Mouse (Mus musculus) midbrain, embryonic 12.5 days (tissue): Measurements from ENCODE around the gene Slc17a5. TPM values are rescaled to one million over a fixed set of nuclear protein-coding genes. Genes with fewer than 3 reads are reported as not detected.
"Not testable (repeated sequence)": the region's sequence is repeated elsewhere in the genome, so short reads cannot be mapped to it uniquely, and the experiment has no call there.

Experiments
- ATAC-seq: fragments of 200-750 bp; cut with Nextera tagmentation; 2 replicates; pipeline ENCODE4 v1.8.0; 2017; ENCODE audit warnings: low read depth, moderate TSS enrichment, moderate library complexity; ENCODE audit not compliant: low FRiP score
- H3K27ac ChIP-seq: fragments of 300-500 bp; sonication (generic); replicated peaks from 2 replicates; pipeline ENCODE4 v1.5.1; 2016; ENCODE audit warnings: mild to moderate bottlenecking
- H3K27me3 ChIP-seq: fragments of 300-500 bp; sonication (generic); 2 replicates; pipeline ENCODE4 v1.6.1; 2016; ENCODE audit warnings: mild to moderate bottlenecking
- H3K36me3 ChIP-seq: fragments of 300-500 bp; sonication (generic); 2 replicates; pipeline ENCODE4 v1.6.1; 2016
- H3K4me1 ChIP-seq: fragments of 300-500 bp; sonication (generic); 2 replicates; pipeline ENCODE4 v1.6.1; 2016
- H3K4me2 ChIP-seq: fragments of 300-500 bp; sonication (generic); replicated peaks from 2 replicates; pipeline ENCODE4 v1.6.1; 2016; ENCODE audit warnings: mild to moderate bottlenecking, moderate library complexity
- H3K4me3 ChIP-seq: fragments of 300-500 bp; sonication (generic); 2 replicates; pipeline ENCODE4 v1.5.1; 2016; ENCODE audit warnings: mild to moderate bottlenecking
- H3K9ac ChIP-seq: fragments of 300-500 bp; sonication (generic); replicated peaks from 2 replicates; pipeline ENCODE4 v1.6.1; 2016; ENCODE audit warnings: mild to moderate bottlenecking, moderate library complexity
- H3K9me3 ChIP-seq: fragments of 300-500 bp; sonication (generic); 2 replicates; pipeline ENCODE4 v1.6.1; 2016; ENCODE audit warnings: mild to moderate bottlenecking
- WGBS: fragments of 180-500 bp; shearing (Covaris S2); methylation state at CpG from one replicate; pipeline ENCODE4 v1.1.7; 2016; 5-methylcytosine and 5-hydroxymethylcytosine counted together
- polyA plus RNA-seq: library from polyadenylated mRNA; unstranded; fragments of >200 nt; fragmentation: Nextera tagmentation; extraction: Ambion mirVana; gene quantifications from 2 replicates; pipeline ENCODE4 v1.2.1, GENCODE M21; 2016

Gene Slc17a5
- polyA plus RNA-seq, 1 experiment from 2014 or later = 13.9 TPM

- peak overlapping the region; percentile 75 for H3K27ac ChIP-seq
- 4% methylated on average over 16 of the region's 16 CpGs for WGBS
- peak overlapping the region; percentile 50 for H3K4me3 ChIP-seq
- peak; percentile 48 for ATAC-seq
- no peaks in the 10 kb centered on the region for H3K9me3 ChIP-seq
- H3K9ac ChIP-seq = peak overlapping the region; percentile 67
- H3K4me2 ChIP-seq = peak overlapping the region; percentile 92
- no peaks in the 10 kb centered on the region for H3K27me3 ChIP-seq
- H3K36me3 ChIP-seq = peaks cover 16% of the 10 kb centered on the region
- H3K4me1 ChIP-seq = peaks cover 10% of the 10 kb centered on the region
Observed at GRCm38 (mm10) chr9:78527767-78528381, 60.0 kb downstream of the Slc17a5 start.

- ATAC-seq = peak; percentile 81
Observed at GRCm38 (mm10) chr9:78527301-78527761, 60.5 kb downstream of the Slc17a5 start.

GRCm38 (mm10) chr9:78526206-78526605 is 61.6 kb downstream of the Slc17a5 start:
- no peak overlapping the region for H3K4me2 ChIP-seq
- no peak overlapping the region for H3K27ac ChIP-seq
- WGBS = 91% methylated on average over 2 of the region's 2 CpGs
- H3K36me3 ChIP-seq = peaks cover 16% of the 10 kb centered on the region
- no peaks in the 10 kb centered on the region for H3K27me3 ChIP-seq
- H3K9me3 ChIP-seq = no peaks in the 10 kb centered on the region
- no peak overlapping the region for H3K9ac ChIP-seq
- peaks cover 14% of the 10 kb centered on the region for H3K4me1 ChIP-seq
- ATAC-seq = no peak
- H3K4me3 ChIP-seq = no peak overlapping the region

More at GRCm38 (mm10) chr9:78527301-78527761, 60.5 kb downstream of the Slc17a5 start:
- Histone ChIP-seq H3K27ac (peak overlapping the region; percentile 75), H3K9ac (peak overlapping the region; percentile 67), H3K36me3 (peaks cover 16% of the 10 kb centered on the region), H3K4me1 (peaks cover 10% of the 10 kb centered on the region), H3K4me3 (peak overlapping the region; percentile 50), H3K4me2 (peak overlapping the region; percentile 92), H3K9me3 (no peaks in the 10 kb centered on the region), H3K27me3 (no peaks in the 10 kb centered on the region)
- 0% methylated on average over 24 of the region's 24 CpGs for WGBS

GRCm38 (mm10) chr9:78525451-78526135 is 62.2 kb downstream of the Slc17a5 start:
- Histone ChIP-seq H3K4me2 (no peak overlapping the region), H3K4me3 (no peak overlapping the region), H3K4me1 (peaks cover 18% of the 10 kb centered on the region), H3K9me3 (no peaks in the 10 kb centered on the region), H3K27ac (no peak overlapping the region), H3K9ac (no peak overlapping the region), H3K36me3 (peaks cover 16% of the 10 kb centered on the region), H3K27me3 (no peaks in the 10 kb centered on the region)
- ATAC-seq = no peak
- WGBS = 92% methylated on average over 17 of the region's 17 CpGs

GRCm38 (mm10) chr9:78521689-78522088 is 66.2 kb downstream of the Slc17a5 start:
- Histone ChIP-seq H3K9me3 (no peaks in the 10 kb centered on the region), H3K27me3 (no peaks in the 10 kb centered on the region), H3K4me2 (peak overlapping the region; percentile 77), H3K4me3 (peak overlapping the region; percentile 65), H3K27ac (peak overlapping the region; percentile 90), H3K36me3 (peaks cover 16% of the 10 kb centered on the region), H3K4me1 (peaks cover 17% of the 10 kb centered on the region), H3K9ac (peak overlapping the region; percentile 68)
- 25% methylated on average over 14 of the region's 14 CpGs for WGBS
- ATAC-seq = no peak

GRCm38 (mm10) chr9:78520780-78521601 is 66.8 kb downstream of the Slc17a5 start:
- Histone ChIP-seq H3K36me3 (peaks cover 16% of the 10 kb centered on the region), H3K27me3 (no peaks in the 10 kb centered on the region), H3K27ac (peak overlapping the region; percentile 90), H3K9ac (peak overlapping the region; percentile 68), H3K4me1 (peaks cover 15% of the 10 kb centered on the region), H3K4me3 (peak overlapping the region; percentile 65), H3K9me3 (no peaks in the 10 kb centered on the region), H3K4me2 (peak overlapping the region; percentile 77)
- 2% methylated on average over 40 of the region's 40 CpGs for WGBS
- ATAC-seq = peak; percentile 75

- no peaks in the 10 kb centered on the region for H3K27me3 ChIP-seq
- peak overlapping the region; percentile 77 for H3K4me2 ChIP-seq
- peak overlapping the region; percentile 68 for H3K9ac ChIP-seq
- no peaks in the 10 kb centered on the region for H3K9me3 ChIP-seq
- H3K4me3 ChIP-seq = peak overlapping the region; percentile 65
- peaks cover 15% of the 10 kb centered on the region for H3K4me1 ChIP-seq
- H3K27ac ChIP-seq = peak overlapping the region; percentile 90
- peak; percentile 90 for ATAC-seq
- 2% methylated on average over 15 of the region's 15 CpGs for WGBS
- H3K36me3 ChIP-seq = peaks cover 10% of the 10 kb centered on the region
Observed at GRCm38 (mm10) chr9:78520127-78520779, 67.6 kb downstream of the Slc17a5 start.

- not testable (repeated sequence) for ATAC-seq, H3K9ac ChIP-seq
- 71% methylated on average over 3 of the region's 3 CpGs for WGBS
Observed at GRCm38 (mm10) chr9:78517237-78517636, 70.6 kb downstream of the Slc17a5 start.

GRCm38 (mm10) chr9:78516125-78516524 is 71.7 kb downstream of the Slc17a5 start:
- H3K27me3 ChIP-seq = no peaks in the 10 kb centered on the region
- no peak overlapping the region for H3K4me3 ChIP-seq
- H3K9me3 ChIP-seq = no peaks in the 10 kb centered on the region
- peak overlapping the region; percentile 42; the same call in 1 of the 2 replicates for H3K27ac ChIP-seq
- peaks cover 11% of the 10 kb centered on the region for H3K4me1 ChIP-seq
- H3K9ac ChIP-seq = no peak overlapping the region
- ATAC-seq = no peak
- 77% methylated on average over 3 of the region's 3 CpGs for WGBS
- no peak overlapping the region for H3K4me2 ChIP-seq
- no peaks in the 10 kb centered on the region for H3K36me3 ChIP-seq

More at GRCm38 (mm10) chr9:78517237-78517636, 70.6 kb downstream of the Slc17a5 start:
- not testable (repeated sequence) for H3K36me3 ChIP-seq, H3K9me3 ChIP-seq, H3K4me2 ChIP-seq, H3K27me3 ChIP-seq, H3K4me3 ChIP-seq, H3K27ac ChIP-seq
- peaks cover 15% of the 10 kb centered on the region for H3K4me1 ChIP-seq

GRCm38 (mm10) chr9:78514681-78515080 is 73.2 kb downstream of the Slc17a5 start:
- WGBS = 87% methylated on average over 4 of the region's 4 CpGs
- H3K9me3 ChIP-seq = no peaks in the 10 kb centered on the region
- H3K9ac ChIP-seq = no peak overlapping the region
- H3K36me3 ChIP-seq = no peaks in the 10 kb centered on the region
- no peak overlapping the region for H3K4me2 ChIP-seq
- ATAC-seq = no peak
- H3K27me3 ChIP-seq = no peaks in the 10 kb centered on the region
- no peak overlapping the region for H3K4me3 ChIP-seq
- H3K27ac ChIP-seq = no peak overlapping the region
- peaks cover under 1% of the 10 kb centered on the region; the same call in 1 of the 2 replicates for H3K4me1 ChIP-seq

- WGBS = 83% methylated on average over 6 of the region's 6 CpGs
- Histone ChIP-seq H3K36me3 (no peaks in the 10 kb centered on the region), H3K9ac (no peak overlapping the region), H3K27me3 (no peaks in the 10 kb centered on the region), H3K4me3 (no peak overlapping the region), H3K4me1 (no peaks in the 10 kb centered on the region), H3K9me3 (no peaks in the 10 kb centered on the region), H3K27ac (no peak overlapping the region), H3K4me2 (no peak overlapping the region)
- ATAC-seq = no peak
Observed at GRCm38 (mm10) chr9:78513776-78514500, 73.9 kb downstream of the Slc17a5 start.
